Mouse (Mus musculus) CH12.LX (cell line): Measurements from ENCODE around the gene Cacna1a. TPM values are rescaled to one million over a fixed set of nuclear protein-coding genes. Genes with fewer than 3 reads are reported as not detected.
A peak's percentile ranks its signal among the peaks of the same experiment; 100 is the strongest.

Experiments used
- DNase-seq: peaks from one replicate; pipeline ENCODE4 v3.0.0-alpha.2; 2013; ENCODE audit errors: extremely low read depth
- H3K27ac ChIP-seq: 2 replicates; pipeline ENCODE4 v1.5.1; 2012; ENCODE audit warnings: low read depth, mild to moderate bottlenecking, control low read depth, moderate library complexity; ENCODE audit not compliant: insufficient read depth
- H3K27me3 ChIP-seq: replicated peaks from 2 replicates; pipeline ENCODE3; 2012; ENCODE audit warnings: inconsistent platforms
- H3K36me3 ChIP-seq, 2 experiments: replicated peaks in 1 of 2; 2 replicates each; pipeline versions ENCODE3 to v1.6.1; 2012; ENCODE audit warnings: inconsistent platforms in 1 of 2, low read length in 1 of 2, mild to moderate bottlenecking in 1 of 2, mixed read lengths in 1 of 2, moderate library complexity in 1 of 2; ENCODE audit not compliant: control insufficient read depth in 1 of 2, insufficient read depth in 1 of 2
- H3K4me1 ChIP-seq, 2 experiments: 2 replicates each; pipeline ENCODE4 v1.6.1; 2012; ENCODE audit warnings: inconsistent platforms in 1 of 2, moderate library complexity in 1 of 2; ENCODE audit not compliant: insufficient read depth in 2 of 2, control insufficient read depth in 1 of 2
- H3K4me2 ChIP-seq: 2 replicates; pipeline ENCODE4 v1.6.1; 2012; ENCODE audit warnings: low read depth, mild to moderate bottlenecking, control low read depth; ENCODE audit not compliant: poor library complexity, insufficient read depth, severe bottlenecking
- H3K4me3 ChIP-seq, 3 experiments: fragments of 150-350 bp in 1 of 3; sonication (generic) in 1 of 3; replicated peaks in 1 of 3; 2 replicates each; pipeline versions ENCODE3 to v1.5.1; 2011 to 2012; ENCODE audit warnings: low read depth in 2 of 3, low read length in 2 of 3, mild to moderate bottlenecking in 2 of 3, moderate library complexity in 2 of 3, control low read depth in 1 of 3, improper control_type of control experiment in 1 of 3, inconsistent platforms in 1 of 3, mixed read lengths in 1 of 3; ENCODE audit not compliant: poor library complexity in 1 of 3
- H3K79me2 ChIP-seq: replicated peaks from 2 replicates; pipeline ENCODE4 v1.6.1; 2012; ENCODE audit warnings: mild to moderate bottlenecking, moderate library complexity; ENCODE audit not compliant: control insufficient read depth, poor library complexity, insufficient read depth, severe bottlenecking; ENCODE audit errors: extremely low read depth
- H3K9ac ChIP-seq: 2 replicates; pipeline ENCODE4 v1.6.1; 2012; ENCODE audit warnings: low read depth, mild to moderate bottlenecking, control low read depth, moderate library complexity; ENCODE audit not compliant: insufficient read depth
- H3K9me3 ChIP-seq: replicated peaks from 2 replicates; pipeline ENCODE3; 2012; ENCODE audit warnings: low read length, inconsistent platforms, mixed read lengths
- CHD2 ChIP-seq: IDR thresholded peaks from 2 replicates; pipeline ENCODE4 v1.6.1; 2011; ENCODE audit warnings: low read length, improper control_type of control experiment
- CTCF ChIP-seq, 2 experiments: IDR thresholded peaks in 1 of 2; conservative IDR thresholded peaks in 1 of 2; 2 replicates each; pipeline ENCODE4 v1.5.1; 2011 to 2012; ENCODE audit warnings: low read depth in 2 of 2, low read length in 2 of 2, improper control_type of control experiment in 1 of 2, inconsistent platforms in 1 of 2, mild to moderate bottlenecking in 1 of 2, moderate library complexity in 1 of 2
- E2F4 ChIP-seq: IDR thresholded peaks from 2 replicates; pipeline ENCODE4 v1.6.1; 2011; ENCODE audit warnings: low read depth, low read length, improper control_type of control experiment; ENCODE audit not compliant: insufficient replicate concordance
- ELF1 ChIP-seq: IDR thresholded peaks from 2 replicates; pipeline ENCODE4 v1.6.1; 2014; ENCODE audit warnings: low read depth, mild to moderate bottlenecking, inconsistent platforms, low read length, improper control_type of control experiment
- EP300 ChIP-seq: IDR thresholded peaks from 2 replicates; pipeline ENCODE4 v1.6.1; 2011; ENCODE audit warnings: low read length, improper control_type of control experiment
- ETS1 ChIP-seq: conservative IDR thresholded peaks from 2 replicates; pipeline ENCODE4 v1.6.1; 2012; ENCODE audit warnings: low read depth, mild to moderate bottlenecking, inconsistent platforms, low read length, improper control_type of control experiment, moderate library complexity
- GABPA ChIP-seq: IDR thresholded peaks from 2 replicates; pipeline ENCODE4 v1.6.1; 2012; ENCODE audit warnings: low read depth, low read length, improper control_type of control experiment, inconsistent platforms; ENCODE audit not compliant: insufficient replicate concordance
- HCFC1 ChIP-seq: IDR thresholded peaks from 2 replicates; pipeline ENCODE4 v1.6.1; 2012; ENCODE audit warnings: low read depth, mild to moderate bottlenecking, inconsistent platforms, low read length, improper control_type of control experiment
- IRF4 ChIP-seq: IDR thresholded peaks from 2 replicates; pipeline ENCODE4 v1.6.1; 2014; ENCODE audit warnings: low read depth, mild to moderate bottlenecking, inconsistent platforms, low read length, improper control_type of control experiment
- JUN ChIP-seq: IDR thresholded peaks from 2 replicates; pipeline ENCODE4 v1.6.1; 2011; ENCODE audit warnings: low read depth, mild to moderate bottlenecking, low read length, improper control_type of control experiment, moderate library complexity; ENCODE audit not compliant: insufficient read depth
- JUND ChIP-seq: conservative IDR thresholded peaks from 2 replicates; pipeline ENCODE4 v1.6.1; 2011; ENCODE audit warnings: low read depth, low read length, improper control_type of control experiment
- MAFK ChIP-seq: IDR thresholded peaks from 2 replicates; pipeline ENCODE4 v1.6.1; 2011; ENCODE audit warnings: low read length, improper control_type of control experiment; ENCODE audit not compliant: insufficient replicate concordance
- MAX ChIP-seq: IDR thresholded peaks from 2 replicates; pipeline ENCODE4 v1.6.1; 2011; ENCODE audit warnings: low read length, improper control_type of control experiment
- MEF2A ChIP-seq: IDR thresholded peaks from 2 replicates; pipeline ENCODE4 v1.6.1; 2014; ENCODE audit warnings: low read depth, mild to moderate bottlenecking, inconsistent platforms, low read length, improper control_type of control experiment, borderline replicate concordance
- MXI1 ChIP-seq: IDR thresholded peaks from 2 replicates; pipeline ENCODE4 v1.6.1; 2011; ENCODE audit warnings: mild to moderate bottlenecking, low read depth, low read length, improper control_type of control experiment
- MYC ChIP-seq: IDR thresholded peaks from 2 replicates; pipeline ENCODE4 v1.6.1; 2011; ENCODE audit warnings: low read depth, mild to moderate bottlenecking, improper control_type of control experiment, low read length
- NELFE ChIP-seq: IDR thresholded peaks from 2 replicates; pipeline ENCODE4 v1.6.1; 2011; ENCODE audit warnings: low read depth, low read length, improper control_type of control experiment
- NRF1 ChIP-seq: IDR thresholded peaks from 2 replicates; pipeline ENCODE4 v1.6.1; 2014; ENCODE audit warnings: low read depth, mild to moderate bottlenecking, inconsistent platforms, low read length, improper control_type of control experiment, moderate library complexity
- POLR2AphosphoS2 ChIP-seq: IDR thresholded peaks from 2 replicates; pipeline ENCODE4 v1.6.1; 2011; ENCODE audit warnings: low read depth, low read length, improper control_type of control experiment
- RAD21 ChIP-seq: IDR thresholded peaks from 2 replicates; pipeline ENCODE4 v1.6.1; 2011; ENCODE audit warnings: low read depth, mild to moderate bottlenecking, low read length, improper control_type of control experiment, moderate library complexity
- RCOR1 ChIP-seq: conservative IDR thresholded peaks from 2 replicates; pipeline ENCODE4 v1.6.1; 2012; ENCODE audit warnings: low read depth, mild to moderate bottlenecking, inconsistent platforms, low read length, improper control_type of control experiment
- SIN3A ChIP-seq: IDR thresholded peaks from 2 replicates; pipeline ENCODE4 v1.6.1; 2012; ENCODE audit warnings: low read length, improper control_type of control experiment, inconsistent platforms
- TBP ChIP-seq: conservative IDR thresholded peaks from 2 replicates; pipeline ENCODE4 v1.6.1; 2011; ENCODE audit warnings: low read depth, low read length, improper control_type of control experiment
- TCF12 ChIP-seq: IDR thresholded peaks from 2 replicates; pipeline ENCODE4 v1.6.1; 2014; ENCODE audit warnings: low read depth, mild to moderate bottlenecking, inconsistent platforms, low read length, improper control_type of control experiment
- UBTF ChIP-seq: IDR thresholded peaks from 2 replicates; pipeline ENCODE4 v1.6.1; 2012; ENCODE audit warnings: low read depth, mild to moderate bottlenecking, inconsistent platforms, low read length, improper control_type of control experiment, moderate library complexity
- USF1 ChIP-seq: IDR thresholded peaks from 2 replicates; pipeline ENCODE4 v1.6.1; 2014; ENCODE audit warnings: low read depth, mild to moderate bottlenecking, inconsistent platforms, low read length, improper control_type of control experiment
- USF2 ChIP-seq: conservative IDR thresholded peaks from 2 replicates; pipeline ENCODE4 v1.6.1; 2011; ENCODE audit warnings: low read depth, low read length, improper control_type of control experiment
- ZC3H11A ChIP-seq: IDR thresholded peaks from 2 replicates; pipeline ENCODE4 v1.6.1; 2012; ENCODE audit warnings: low read depth, mild to moderate bottlenecking, inconsistent platforms, low read length, improper control_type of control experiment
- ZKSCAN1 ChIP-seq: IDR thresholded peaks from 2 replicates; pipeline ENCODE4 v1.6.1; 2012; ENCODE audit warnings: low read depth, inconsistent platforms, low read length, improper control_type of control experiment, borderline replicate concordance
- ZMIZ1 ChIP-seq: IDR thresholded peaks from 2 replicates; pipeline ENCODE4 v1.6.1; 2012; ENCODE audit warnings: low read depth, mild to moderate bottlenecking, inconsistent platforms, low read length, improper control_type of control experiment
- ZNF384 ChIP-seq: IDR thresholded peaks from 2 replicates; pipeline ENCODE4 v1.6.1; 2012; ENCODE audit warnings: low read depth, low read length, improper control_type of control experiment, inconsistent platforms
- dilution Hi-C: fragments of 300-500 bp; cut with MboI; formaldehyde crosslinking; loops from 2 replicates; pipeline ENCODE4 v1.14.3; 2020; ENCODE audit warnings: low sequenced_read_pairs; ENCODE audit not compliant: extremely low pct_unique_long_range_greater_than_20kb, extremely low pct_ligation_motif_present
- in situ Hi-C: fragments of 300-500 bp; cut with MboI; formaldehyde crosslinking; loops from 3 replicates; pipeline ENCODE4 v1.14.3; 2019; ENCODE audit warnings: low sequenced_read_pairs, low pct_ligation_motif_present, low pct_unique_long_range_greater_than_20kb, mixed read lengths
- polyA plus RNA-seq: library from polyadenylated mRNA; unstranded; fragments of >175 nt; gene quantifications from 2 replicates; pipeline ENCODE4 v1.2.1, GENCODE M21; 2012; ENCODE audit warnings: low read depth; ENCODE audit not compliant: insufficient read length
- total RNA-seq, 2 experiments: library from RNA; depleted of rRNA; stranded (reverse); fragments of 300-350 nt in 1 of 2; fragments of >200 nt in 1 of 2; gene quantifications; 2 replicates each; pipeline ENCODE4 v1.2.3; 2012 to 2014

The Cacna1a gene
- total and polyA plus RNA-seq, 3 experiments, result 2.6 to 9.4 (median 6.9) TPM

DNA sequence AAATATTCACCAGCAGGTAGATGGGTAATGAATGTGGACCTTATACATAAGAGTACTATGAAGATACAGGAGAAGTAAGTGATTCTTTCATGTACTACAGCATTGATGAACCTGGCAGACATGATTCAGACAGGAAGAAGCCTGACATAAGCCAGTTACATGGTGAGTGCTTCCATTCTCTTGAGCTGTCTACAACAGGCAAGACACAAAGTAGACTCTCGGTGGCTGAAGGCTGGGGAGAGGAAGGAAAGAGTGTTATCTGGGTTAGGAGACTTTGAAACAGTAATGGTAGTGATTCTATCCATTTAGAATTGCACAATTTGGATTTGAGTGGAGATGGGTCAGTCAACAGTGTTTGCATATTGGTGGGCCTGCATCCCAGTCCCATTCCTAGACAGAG is 270.7 kb downstream of the Cacna1a start:
- H3K79me2 ChIP-seq, result peaks cover 20% of the 10 kb centered on the region
- dilution Hi-C loops, result no loop called here

DNA sequence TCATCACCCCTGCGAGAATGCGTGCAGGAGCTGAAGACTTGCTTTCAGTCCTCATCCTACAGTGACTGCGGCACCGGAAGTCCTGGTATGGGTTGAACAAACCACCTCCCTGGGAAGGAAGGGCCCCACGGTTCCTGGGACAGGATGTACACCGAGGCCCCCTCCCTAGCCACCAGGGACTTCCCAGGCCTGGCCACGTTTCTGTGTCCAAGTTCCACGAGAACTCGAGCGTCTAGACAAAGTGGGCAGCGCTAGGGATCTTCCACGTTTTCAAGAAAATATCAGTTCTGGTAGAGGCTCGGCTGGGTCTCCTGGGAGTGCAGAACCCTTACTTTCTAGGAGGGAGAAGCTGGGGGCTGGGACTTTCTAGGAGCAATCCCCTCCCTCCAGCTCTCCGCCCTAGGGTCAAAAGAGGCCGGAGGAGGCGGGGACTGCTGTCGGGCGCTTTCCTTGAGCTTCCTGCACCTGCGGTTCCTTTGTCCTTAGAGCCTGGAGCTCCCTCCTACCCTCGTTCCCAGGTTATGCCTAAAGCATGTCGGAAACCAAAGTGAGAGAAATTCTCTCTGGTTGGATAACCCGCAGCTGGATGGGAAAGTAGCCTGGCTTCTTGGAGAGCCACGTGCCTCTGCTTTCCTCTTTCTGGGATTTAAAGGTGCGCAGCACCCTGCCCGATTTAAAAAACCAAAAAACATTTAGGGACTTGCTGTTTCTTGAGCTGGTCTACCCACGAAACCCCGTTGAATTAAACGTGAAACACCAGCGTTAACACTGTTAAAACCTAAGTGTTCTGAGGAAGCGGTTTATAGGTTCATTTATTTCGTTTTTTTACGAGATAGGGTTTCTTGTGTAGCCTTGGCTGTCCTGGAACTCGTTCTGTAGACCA is 271.9 kb downstream of the Cacna1a start:
- Histone ChIP-seq H3K27ac (peak overlapping the region; percentile 97), H3K4me2 (peak overlapping the region; percentile 82), H3K27me3 (no peaks in the 10 kb centered on the region), H3K79me2 (peaks cover 20% of the 10 kb centered on the region), H3K9me3 (no peaks in the 10 kb centered on the region), H3K4me3 (peak overlapping the region; percentile 68 to 97 (median 80)), H3K36me3 (no peaks in the 10 kb centered on the region), H3K9ac (peak overlapping the region; percentile 95), H3K4me1 (peaks cover 7 to 40% of the 10 kb centered on the region in 2 experiments)
- dilution Hi-C loops, result no loop called here
- in situ Hi-C loops, result no loop called here
- peak; percentile 72 for DNase-seq
- TF ChIP-seq ELF1 (peak; percentile 72), USF1 (no peak), CHD2 (peak; percentile 56), UBTF (no peak), NRF1 (0 out of 2 replicates have a peak, but pooled peaks have one; percentile 18), MAX (peak; percentile 76; the same call in 1 of the 2 replicates), MYC (peak; percentile 26), EP300 (no peak), ZC3H11A (no peak), GABPA (no peak), POLR2AphosphoS2 (peak; percentile 55; the same call in 1 of the 2 replicates), MEF2A (peak; percentile 10; the same call in 1 of the 2 replicates), MAFK (no peak), USF2 (no peak), ZNF384 (no peak), TBP (0 out of 2 replicates have a peak, but pooled peaks have one; percentile 11), RAD21 (no peak), ETS1 (peak; percentile 34; the same call in 1 of the 2 replicates), JUND (no peak), CTCF (conservative IDR thresholded peaks at IDR 0.05 in 1 of 2, IDR thresholded peaks at IDR 0.05 in 1 of 2; ENCODE audit: low read depth in 2 of 2, low read length in 2 of 2) (no peak), ZMIZ1 (peak; percentile 22; the same call in 1 of the 2 replicates), HCFC1 (no peak; the same call in none of the 2 replicates), MXI1 (peak; percentile 86; the same call in 1 of the 2 replicates)

More for the DNA sequence above, 270.7 kb downstream of the Cacna1a start:
- H3K4me1 ChIP-seq, result peaks cover 7 to 40% of the 10 kb centered on the region in 2 experiments
- in situ Hi-C loops, result no loop called here
- H3K9me3 ChIP-seq, result no peaks in the 10 kb centered on the region
- H3K27ac ChIP-seq, result no peak overlapping the region
- no peak overlapping the region for H3K9ac ChIP-seq
- no peaks in the 10 kb centered on the region for H3K36me3 ChIP-seq
- H3K4me3 ChIP-seq, result no peak overlapping the region
- no peaks in the 10 kb centered on the region for H3K27me3 ChIP-seq
- DNase-seq, result no peak
- no peak overlapping the region for H3K4me2 ChIP-seq
- no peak for TF ChIP-seq EP300
- no peak for TF ChIP-seq ZNF384
- TF ChIP-seq POLR2AphosphoS2, result no peak
- no peak for TF ChIP-seq TBP
- TF ChIP-seq SIN3A, result no peak
- no peak for TF ChIP-seq IRF4
- TF ChIP-seq GABPA, result no peak
- no peak for TF ChIP-seq JUN
- TF ChIP-seq CTCF (conservative IDR thresholded peaks at IDR 0.05 in 1 of 2, IDR thresholded peaks at IDR 0.05 in 1 of 2; ENCODE audit: low read depth in 2 of 2, low read length in 2 of 2), result no peak
- TF ChIP-seq RCOR1, result no peak
- TF ChIP-seq ZKSCAN1, result no peak
- no peak for TF ChIP-seq TCF12
- no peak for TF ChIP-seq RAD21
- TF ChIP-seq MYC, result no peak
- TF ChIP-seq USF1, result no peak
- no peak for TF ChIP-seq HCFC1
- no peak for TF ChIP-seq MAFK
- no peak for TF ChIP-seq MXI1
- no peak for TF ChIP-seq NELFE
- no peak for TF ChIP-seq E2F4
